Mouse (Mus musculus): ENCODE data around the gene 4632433K11Rik.

DNA sequence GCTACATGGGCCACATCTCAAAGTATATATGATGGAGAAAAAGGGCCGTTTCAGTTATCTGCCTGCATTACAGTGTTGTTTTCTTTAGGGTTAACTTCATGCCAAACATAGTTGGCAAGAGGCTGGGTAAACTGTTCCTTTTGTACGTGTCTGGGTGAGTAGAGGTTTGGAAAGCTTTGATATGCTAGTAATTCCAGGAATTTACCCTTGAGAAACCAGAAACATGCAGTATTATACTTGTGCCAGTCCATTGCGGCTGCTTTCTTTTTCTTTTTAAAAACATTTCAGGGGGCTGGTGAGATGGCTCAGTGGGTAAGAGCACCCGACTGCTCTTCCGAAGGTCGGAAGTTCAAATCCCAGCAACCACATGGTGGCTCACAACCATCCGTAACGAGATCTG lies 37.0 kb upstream of the 4632433K11Rik start:
- no peak for TF ChIP-seq POLR2A (IDR thresholded peaks at IDR 0.05; ENCODE audit: borderline replicate concordance, insufficient read depth, low read length)
- TF ChIP-seq CTCF (IDR thresholded peaks at IDR 0.05; ENCODE audit: borderline replicate concordance, insufficient read depth, low read depth, low read length) = no peak
